Mouse (Mus musculus) E14TG2a.4 (cell line): ENCODE data around the gene Magi2.

Experiments used
- H3K27me3 ChIP-seq: 2 replicates; pipeline ENCODE4 v1.6.1; 2014; ENCODE audit warnings: low read length, control low read depth; ENCODE audit not compliant: insufficient read depth
- H3K36me3 ChIP-seq: 2 replicates; pipeline ENCODE4 v1.6.1; 2014; ENCODE audit warnings: low read length, control low read depth; ENCODE audit not compliant: insufficient read depth
- H3K4me1 ChIP-seq: replicated peaks from 2 replicates; pipeline ENCODE4 v1.6.1; 2014; ENCODE audit warnings: low read depth, low read length, control low read depth
- H3K4me3 ChIP-seq: replicated peaks from 2 replicates; pipeline ENCODE4 v1.5.1; 2014; ENCODE audit warnings: mild to moderate bottlenecking, low read length
- H3K9me3 ChIP-seq: 2 replicates; pipeline ENCODE4 v1.6.1; 2014; ENCODE audit warnings: low read length, control low read depth
- CTCF ChIP-seq: conservative IDR thresholded peaks from 2 replicates; pipeline ENCODE4 v1.5.1; 2014; ENCODE audit warnings: low read length
- NANOG ChIP-seq: IDR thresholded peaks from 2 replicates; pipeline ENCODE4 v1.6.1; 2014; ENCODE audit warnings: borderline replicate concordance, low read length, mixed read lengths
- POU5F1 ChIP-seq: IDR thresholded peaks from 2 replicates; pipeline ENCODE4 v1.6.1; 2014; ENCODE audit warnings: low read length, borderline replicate concordance

Magi2 gene

DNA sequence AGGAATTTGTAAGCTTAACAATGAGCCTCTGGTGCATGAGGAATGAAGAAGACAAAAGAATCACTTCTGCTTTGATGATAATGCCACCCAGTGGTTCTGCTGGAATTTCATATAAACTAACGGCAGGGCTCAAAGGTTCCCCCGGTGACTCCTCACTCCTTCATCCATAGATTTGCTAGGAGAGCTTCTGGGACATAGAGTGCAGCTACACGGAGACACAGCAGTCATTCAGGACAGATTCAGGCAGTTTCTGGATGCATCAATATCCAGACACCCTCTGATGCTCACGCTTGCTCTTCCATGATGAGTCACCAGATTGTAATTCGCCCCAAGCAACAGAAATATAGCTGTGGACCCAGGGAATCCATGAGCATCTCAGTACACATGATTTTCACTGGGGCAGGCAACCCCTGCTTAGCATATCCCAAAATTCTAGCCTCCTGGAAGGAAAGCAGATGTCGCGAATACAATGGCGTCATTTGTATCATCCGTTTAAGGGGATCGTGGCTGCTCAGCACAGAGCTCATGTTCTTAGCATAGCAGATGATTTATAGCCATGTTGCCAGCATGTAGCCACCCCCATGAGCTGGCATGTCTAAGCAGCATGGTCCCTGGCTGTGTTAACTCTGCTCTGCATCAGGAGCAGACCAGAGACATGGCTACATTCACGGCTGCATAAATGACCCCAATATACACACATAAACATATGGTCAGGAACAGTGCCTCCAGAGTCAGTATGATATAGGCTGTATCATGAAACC, 1426.8 kb downstream of the Magi2 start:
- H3K36me3 ChIP-seq, result no peaks in the 10 kb centered on the region
- 0 out of 2 replicates have a peak, but pooled peaks cover 9% of the 10 kb centered on the region for H3K4me1 ChIP-seq
- no peak for TF ChIP-seq POU5F1
- no peak for TF ChIP-seq NANOG
- H3K27me3 ChIP-seq, result no peaks in the 10 kb centered on the region
- no peak overlapping the region for H3K4me3 ChIP-seq
- H3K9me3 ChIP-seq, result no peaks in the 10 kb centered on the region

DNA sequence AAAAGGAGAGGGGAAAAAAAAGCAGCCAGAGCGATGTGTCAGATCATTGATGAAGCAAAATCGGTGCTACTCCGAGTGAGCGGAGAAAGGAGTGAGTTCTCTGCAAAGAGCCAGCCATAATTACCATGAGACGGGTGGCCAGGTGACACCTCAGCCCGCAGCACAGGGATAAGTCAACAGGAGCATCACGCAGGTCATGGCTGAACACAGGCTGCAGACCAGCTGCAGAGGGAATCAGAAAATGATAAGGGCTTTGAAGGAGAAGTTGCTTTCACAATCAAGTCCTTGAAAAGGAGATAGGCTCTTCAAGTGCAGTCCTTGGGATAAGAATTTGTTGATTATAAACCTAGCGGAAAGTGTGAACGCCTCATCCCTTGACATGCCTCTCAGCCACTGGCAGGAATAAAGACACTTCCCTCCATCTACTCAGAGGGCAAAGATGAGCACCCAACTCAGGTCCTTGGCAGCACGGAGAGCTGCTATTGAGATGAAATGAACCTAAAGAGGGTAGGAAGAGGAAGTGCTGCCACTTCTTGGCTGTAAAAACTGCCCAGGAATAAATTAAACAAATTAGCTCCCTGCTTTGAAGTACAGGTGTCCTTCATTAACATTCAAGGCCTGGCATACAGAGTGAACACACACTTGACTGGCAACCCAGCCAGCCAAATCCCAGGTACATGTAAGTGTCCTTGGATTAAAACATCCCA, 1428.1 kb downstream of the Magi2 start:
- H3K4me1 ChIP-seq, result 0 out of 2 replicates have a peak, but pooled peaks cover 9% of the 10 kb centered on the region
- no peak overlapping the region for H3K4me3 ChIP-seq
- TF ChIP-seq CTCF, result no peak
- TF ChIP-seq NANOG, result no peak
- no peak for TF ChIP-seq POU5F1
- H3K36me3 ChIP-seq, result no peaks in the 10 kb centered on the region
- H3K9me3 ChIP-seq, result no peaks in the 10 kb centered on the region
- H3K27me3 ChIP-seq, result no peaks in the 10 kb centered on the region

GRCm38 (mm10) chr5:20657056-20657455, 1430.2 kb downstream of the Magi2 start:
- TF ChIP-seq POU5F1, result no peak
- no peak for TF ChIP-seq NANOG
- TF ChIP-seq CTCF, result no peak
- Histone ChIP-seq H3K9me3 (no peaks in the 10 kb centered on the region), H3K4me1 (0 out of 2 replicates have a peak, but pooled peaks cover 9% of the 10 kb centered on the region), H3K36me3 (no peaks in the 10 kb centered on the region), H3K4me3 (no peak overlapping the region), H3K27me3 (no peaks in the 10 kb centered on the region)

DNA sequence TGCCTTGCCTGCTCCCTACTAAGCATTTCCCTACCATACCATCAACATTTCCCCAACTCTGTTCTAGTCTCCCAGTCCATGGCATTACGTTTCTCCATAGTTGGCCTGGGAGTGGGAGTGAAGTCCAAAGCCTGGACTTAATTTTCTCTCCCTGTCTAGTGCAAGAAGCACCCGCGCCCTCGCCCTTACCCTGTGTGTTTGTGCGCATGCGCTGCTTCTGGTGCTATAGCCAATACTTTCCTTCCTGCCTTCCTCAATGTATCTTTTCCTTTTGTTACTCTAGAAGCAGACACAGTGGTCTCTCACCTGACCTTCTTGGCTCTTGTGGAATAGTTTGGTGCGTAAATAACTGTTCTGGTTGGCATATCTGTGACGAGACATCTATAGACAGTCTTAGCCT, 1440.8 kb downstream of the Magi2 start:
- no peaks in the 10 kb centered on the region for H3K36me3 ChIP-seq
- H3K27me3 ChIP-seq, result no peaks in the 10 kb centered on the region
- no peak overlapping the region for H3K4me3 ChIP-seq
- TF ChIP-seq NANOG, result no peak
- no peak for TF ChIP-seq CTCF
- TF ChIP-seq POU5F1, result no peak
- H3K4me1 ChIP-seq, result peaks cover 13% of the 10 kb centered on the region
- H3K9me3 ChIP-seq, result peaks cover 9% of the 10 kb centered on the region

DNA sequence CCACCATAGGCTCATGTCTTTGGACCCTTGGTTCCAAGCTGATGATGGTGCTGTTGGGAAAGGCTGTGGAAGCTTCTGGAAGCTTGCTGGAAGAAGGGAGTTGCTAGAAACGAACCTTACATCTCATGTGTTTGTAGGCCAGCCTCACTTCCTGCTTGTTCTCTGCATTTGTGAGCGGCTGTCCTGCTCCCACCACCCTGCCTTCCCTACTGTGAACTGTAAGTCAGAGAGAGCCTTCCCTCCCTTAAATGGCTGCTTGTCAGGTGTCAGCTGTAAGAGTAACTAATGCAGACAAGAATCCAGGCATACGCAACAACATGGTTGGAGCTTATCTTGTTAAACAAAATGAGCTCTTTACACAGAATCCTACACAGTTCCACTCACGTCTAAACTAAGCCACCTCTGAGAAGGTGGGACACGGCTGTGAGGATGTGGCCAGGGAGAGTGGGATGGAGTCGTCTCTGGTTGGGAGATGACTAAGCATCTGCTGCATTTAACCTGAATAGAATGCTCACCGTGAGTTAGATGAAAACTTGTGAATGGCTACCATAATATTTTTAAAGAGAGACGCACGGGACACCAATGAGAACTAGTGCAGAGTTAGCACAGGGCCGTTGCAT, 1442.0 kb downstream of the Magi2 start:
- Histone ChIP-seq H3K4me1 (peaks cover 14% of the 10 kb centered on the region), H3K36me3 (no peaks in the 10 kb centered on the region), H3K9me3 (peaks cover 9% of the 10 kb centered on the region), H3K27me3 (no peaks in the 10 kb centered on the region), H3K4me3 (no peak overlapping the region)
- no peak for TF ChIP-seq POU5F1
- TF ChIP-seq CTCF, result no peak
- TF ChIP-seq NANOG, result no peak

- H3K4me3 ChIP-seq, result no peak overlapping the region
- no peaks in the 10 kb centered on the region for H3K36me3 ChIP-seq
- TF ChIP-seq NANOG (no peak), CTCF (no peak), POU5F1 (no peak)
- H3K27me3 ChIP-seq, result no peaks in the 10 kb centered on the region
- H3K4me1 ChIP-seq, result peaks cover 19% of the 10 kb centered on the region
- H3K9me3 ChIP-seq, result peaks cover 9% of the 10 kb centered on the region
Measured at GRCm38 (mm10) chr5:20669456-20669855, 1442.6 kb downstream of the Magi2 start.

DNA sequence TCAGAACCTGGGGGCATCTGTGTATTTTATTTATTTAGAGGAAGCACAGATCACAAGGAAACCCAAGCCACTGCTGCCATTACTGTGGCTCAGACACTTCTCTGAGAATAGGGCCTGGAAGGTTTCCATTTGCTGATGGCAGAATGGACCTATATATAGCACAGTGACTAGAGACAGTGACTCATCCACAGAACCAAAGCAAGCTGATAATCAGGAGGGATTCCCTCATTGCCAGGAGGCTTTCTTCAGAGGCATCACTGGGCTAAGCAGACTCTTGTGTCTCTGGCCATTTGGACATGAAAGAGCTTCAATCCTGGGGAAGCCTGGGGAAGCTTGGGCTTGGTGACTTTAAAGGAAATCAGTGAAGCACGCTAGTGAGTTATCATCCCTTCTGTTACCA, 1445.0 kb downstream of the Magi2 start:
- Histone ChIP-seq H3K27me3 (no peaks in the 10 kb centered on the region), H3K4me1 (peaks cover 43% of the 10 kb centered on the region), H3K36me3 (no peaks in the 10 kb centered on the region), H3K4me3 (no peak overlapping the region), H3K9me3 (0 out of 2 replicates have a peak, but pooled peaks cover under 1% of the 10 kb centered on the region)
- TF ChIP-seq NANOG (no peak), POU5F1 (no peak), CTCF (no peak)

GRCm38 (mm10) chr5:20674523-20674922, 1447.7 kb downstream of the Magi2 start:
- Histone ChIP-seq H3K36me3 (no peaks in the 10 kb centered on the region), H3K4me3 (no peak overlapping the region), H3K27me3 (no peaks in the 10 kb centered on the region), H3K9me3 (no peaks in the 10 kb centered on the region), H3K4me1 (peaks cover 66% of the 10 kb centered on the region)
- TF ChIP-seq CTCF (no peak), NANOG (no peak), POU5F1 (no peak)
